Mouse (Mus musculus) liver, embryonic 15.5 days (tissue): Measurements from ENCODE around the gene Sgo2a. TPM values are rescaled to one million over a fixed set of nuclear protein-coding genes. Genes with fewer than 3 reads are reported as not detected.
A peak's percentile ranks its signal among the peaks of the same experiment; 100 is the strongest.

Source experiments
- ATAC-seq: fragments of 200-750 bp; cut with Nextera tagmentation; 2 replicates; pipeline ENCODE4 v1.8.0; 2017; ENCODE audit warnings: moderate number of reproducible peaks, mild to moderate bottlenecking, moderate library complexity; ENCODE audit not compliant: insufficient read depth
- H3K27ac ChIP-seq: fragments of 300-500 bp; sonication (generic); replicated peaks from 2 replicates; pipeline ENCODE4 v1.5.1; 2015; ENCODE audit warnings: mild to moderate bottlenecking, inconsistent platforms
- H3K27me3 ChIP-seq: fragments of 300-500 bp; sonication (generic); 2 replicates; pipeline ENCODE4 v1.6.1; 2015; ENCODE audit warnings: mild to moderate bottlenecking, inconsistent platforms
- H3K36me3 ChIP-seq: fragments of 300-500 bp; sonication (generic); replicated peaks from 2 replicates; pipeline ENCODE4 v1.6.1; 2015; ENCODE audit warnings: moderate library complexity, mild to moderate bottlenecking, inconsistent platforms
- H3K4me1 ChIP-seq: fragments of 300-500 bp; sonication (generic); replicated peaks from 2 replicates; pipeline ENCODE4 v1.6.1; 2015; ENCODE audit warnings: inconsistent platforms
- H3K4me2 ChIP-seq: fragments of 300-500 bp; sonication (generic); 2 replicates; pipeline ENCODE4 v1.6.1; 2015; ENCODE audit warnings: moderate library complexity, mild to moderate bottlenecking, inconsistent platforms
- H3K4me3 ChIP-seq: fragments of 300-500 bp; sonication (generic); replicated peaks from 2 replicates; pipeline ENCODE4 v1.5.1; 2015; ENCODE audit warnings: mild to moderate bottlenecking, inconsistent platforms
- H3K9ac ChIP-seq: fragments of 300-500 bp; sonication (generic); 2 replicates; pipeline ENCODE4 v1.6.1; 2015; ENCODE audit warnings: moderate library complexity, mild to moderate bottlenecking, inconsistent platforms
- H3K9me3 ChIP-seq: fragments of 300-500 bp; sonication (generic); replicated peaks from 2 replicates; pipeline ENCODE4 v1.6.1; 2016; ENCODE audit warnings: inconsistent platforms
- WGBS: fragments of 180-500 bp; shearing (Covaris S2); methylation state at CpG from one replicate; pipeline ENCODE4 v1.1.7; 2015; ENCODE audit warnings: mixed read lengths; ENCODE audit not compliant: insufficient replicate concordance; 5-methylcytosine and 5-hydroxymethylcytosine counted together
- polyA plus RNA-seq: library from polyadenylated mRNA; unstranded; fragments of >200 nt; fragmentation: Nextera tagmentation; extraction: Ambion mirVana; gene quantifications from 2 replicates; pipeline ENCODE4 v1.2.1, GENCODE M21; 2015

Gene Sgo2a
- polyA plus RNA-seq, result 8.6 and 8.9 TPM in 2 replicates

DNA sequence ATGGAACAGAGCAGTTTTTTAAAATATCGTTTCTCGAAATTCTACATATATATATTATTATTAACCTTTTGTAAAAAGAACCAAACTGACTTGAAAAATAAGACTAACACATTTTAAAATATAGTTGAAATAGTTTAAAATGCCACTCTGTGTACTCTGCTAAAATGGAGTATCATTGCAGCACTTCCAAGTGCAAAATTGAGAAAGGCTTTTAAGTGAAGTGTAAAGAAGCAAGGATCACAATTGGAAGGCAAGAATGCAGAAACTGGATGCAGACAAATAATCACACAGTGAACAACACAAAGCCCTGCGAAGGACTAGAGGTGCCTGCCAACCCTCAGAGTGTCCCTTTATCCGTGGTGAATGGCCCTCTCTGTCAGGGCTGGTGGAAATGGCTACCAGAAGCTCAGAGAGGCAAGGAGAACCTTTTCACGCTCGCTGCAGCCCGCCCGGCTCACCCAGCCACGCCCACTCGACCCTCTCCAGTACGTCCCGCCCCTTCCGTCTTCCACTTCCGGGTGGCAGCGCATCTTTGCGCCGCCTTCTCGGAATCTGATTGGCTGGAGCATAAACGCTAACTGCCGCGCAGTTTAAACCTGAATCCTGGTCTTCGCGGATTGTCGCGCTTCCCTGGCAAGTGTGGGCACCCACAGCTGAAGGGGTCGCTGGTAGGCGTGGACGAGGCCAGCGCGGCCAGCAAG, at the start of gene Sgo2a:
Gene Sgo2a (plus strand): TSS at position 540 of the 701 bp plus-strand sequence.
- Histone ChIP-seq H3K9ac (peak within 1 kb of the TSS; percentile 93), H3K27ac (peak within 1 kb of the TSS; percentile 87), H3K4me1 (peaks cover 26% of the 10 kb centered on the region), H3K9me3 (no peaks in the 10 kb centered on the region), H3K4me3 (peak within 1 kb of the TSS; percentile 91), H3K36me3 (peaks cover 16% of the 10 kb centered on the region), H3K27me3 (no peaks in the 10 kb centered on the region), H3K4me2 (peak within 1 kb of the TSS; percentile 79)
- 5% methylated on average over 30 of the region's 30 CpGs for WGBS
- ATAC-seq, result peak; percentile 95

DNA sequence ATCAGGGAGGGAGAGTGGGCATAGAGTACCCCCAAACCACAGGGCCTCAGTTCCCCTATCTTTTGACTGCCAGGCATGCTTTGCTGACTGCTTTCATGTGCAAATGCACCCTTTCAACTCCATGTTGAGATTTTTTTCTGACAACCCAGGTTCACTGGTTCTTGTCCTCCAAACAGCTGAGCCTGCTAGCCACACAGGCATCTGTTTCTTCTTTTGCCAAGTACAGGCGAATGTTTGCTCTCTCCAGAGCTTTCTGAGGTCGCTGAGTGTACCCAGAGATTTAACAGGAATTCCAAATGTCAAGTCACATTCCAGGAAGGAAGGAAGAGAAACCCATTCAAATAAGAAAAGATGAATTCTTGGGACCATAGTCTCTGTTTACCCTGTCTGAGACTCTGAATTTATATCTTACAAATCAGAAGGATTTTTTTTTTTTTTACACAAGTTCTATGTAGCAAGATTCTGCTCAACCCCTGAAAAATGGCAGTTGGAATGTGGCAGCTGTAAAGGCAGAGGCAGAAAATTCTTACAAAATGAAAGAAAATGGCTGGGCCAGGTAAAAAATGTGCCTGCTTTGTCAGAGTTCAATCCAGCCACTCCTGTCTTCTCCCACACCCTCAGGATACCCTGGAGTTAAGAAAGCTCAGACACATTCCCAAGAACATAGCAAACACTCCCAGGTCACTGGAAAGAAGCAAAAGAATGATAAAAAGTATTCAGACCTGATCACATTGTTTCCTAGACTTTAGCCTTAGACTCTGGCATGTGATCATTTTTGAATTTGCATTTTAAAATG, 48.0 kb upstream of the Sgo2a start:
- no peaks in the 10 kb centered on the region for H3K27me3 ChIP-seq
- ATAC-seq, result no peak
- no peak overlapping the region for H3K4me2 ChIP-seq
- WGBS, result 26% methylated on average over 2 of the region's 2 CpGs
- H3K9me3 ChIP-seq, result no peaks in the 10 kb centered on the region
- H3K9ac ChIP-seq, result no peak overlapping the region
- no peak overlapping the region for H3K27ac ChIP-seq
- no peak overlapping the region for H3K4me3 ChIP-seq
- no peaks in the 10 kb centered on the region for H3K36me3 ChIP-seq
- no peaks in the 10 kb centered on the region for H3K4me1 ChIP-seq

DNA sequence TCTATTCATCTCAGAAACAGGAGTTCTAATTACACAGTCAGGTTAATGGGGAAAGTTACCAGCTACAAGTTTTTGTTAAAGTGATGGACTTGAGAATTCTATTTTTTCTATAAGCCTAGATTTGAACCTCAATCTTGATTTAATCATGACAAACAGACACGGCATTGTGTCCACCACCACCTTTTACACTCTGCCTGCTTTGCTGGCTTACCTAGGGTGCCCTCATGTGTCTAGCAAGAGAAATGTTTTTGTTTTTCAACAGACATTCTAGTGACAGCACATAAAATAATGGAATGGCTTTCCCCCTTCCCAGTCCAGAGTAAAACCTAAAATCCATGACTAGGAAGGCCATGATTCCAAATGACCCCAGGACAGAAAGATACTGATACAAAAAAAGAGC, 46.6 kb upstream of the Sgo2a start:
- no peak overlapping the region for H3K4me3 ChIP-seq
- H3K4me1 ChIP-seq, result no peaks in the 10 kb centered on the region
- no peak overlapping the region for H3K4me2 ChIP-seq
- no peaks in the 10 kb centered on the region for H3K27me3 ChIP-seq
- 22% methylated on average over 1 of the region's 1 CpGs for WGBS
- no peak for ATAC-seq
- H3K9ac ChIP-seq, result no peak overlapping the region
- H3K9me3 ChIP-seq, result no peaks in the 10 kb centered on the region
- H3K27ac ChIP-seq, result no peak overlapping the region
- H3K36me3 ChIP-seq, result no peaks in the 10 kb centered on the region

DNA sequence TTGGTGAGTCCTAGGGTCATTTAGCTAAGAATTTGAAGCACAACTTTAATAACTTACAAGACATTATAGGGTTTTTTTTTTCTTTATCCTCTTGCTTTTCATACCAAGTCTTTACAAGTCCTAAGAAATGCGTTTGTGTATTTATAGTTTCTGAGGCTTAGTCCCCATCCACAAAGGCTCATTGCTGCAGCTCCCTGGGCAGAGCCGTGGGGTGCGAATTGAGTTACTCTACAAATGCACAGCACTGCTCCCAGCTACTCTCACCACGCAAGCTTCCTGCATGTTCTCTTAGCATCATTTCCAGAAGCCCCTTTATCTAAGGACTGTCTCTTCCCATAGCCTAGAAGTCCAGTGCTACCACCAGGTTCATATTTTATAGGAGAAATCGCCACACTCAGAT, 46.1 kb upstream of the Sgo2a start:
- no peaks in the 10 kb centered on the region for H3K27me3 ChIP-seq
- 70% methylated on average over 5 of the region's 5 CpGs for WGBS
- H3K4me2 ChIP-seq, result no peak overlapping the region
- H3K4me1 ChIP-seq, result no peaks in the 10 kb centered on the region
- no peak overlapping the region for H3K27ac ChIP-seq
- no peaks in the 10 kb centered on the region for H3K36me3 ChIP-seq
- H3K4me3 ChIP-seq, result no peak overlapping the region
- H3K9ac ChIP-seq, result no peak overlapping the region
- no peaks in the 10 kb centered on the region for H3K9me3 ChIP-seq
- ATAC-seq, result no peak

- no peaks in the 10 kb centered on the region for H3K9me3 ChIP-seq
- no peak overlapping the region for H3K4me3 ChIP-seq
- no peak overlapping the region for H3K4me2 ChIP-seq
- no peak overlapping the region for H3K27ac ChIP-seq
- H3K9ac ChIP-seq, result no peak overlapping the region
- H3K27me3 ChIP-seq, result no peaks in the 10 kb centered on the region
- 81% methylated on average over 4 of the region's 4 CpGs for WGBS
- H3K36me3 ChIP-seq, result peaks cover 8% of the 10 kb centered on the region; the same call in 1 of the 2 replicates
- no peaks in the 10 kb centered on the region for H3K4me1 ChIP-seq
- ATAC-seq, result no peak
Measured at GRCm38 (mm10) chr1:57952509-57952908, 43.3 kb upstream of the Sgo2a start.

DNA sequence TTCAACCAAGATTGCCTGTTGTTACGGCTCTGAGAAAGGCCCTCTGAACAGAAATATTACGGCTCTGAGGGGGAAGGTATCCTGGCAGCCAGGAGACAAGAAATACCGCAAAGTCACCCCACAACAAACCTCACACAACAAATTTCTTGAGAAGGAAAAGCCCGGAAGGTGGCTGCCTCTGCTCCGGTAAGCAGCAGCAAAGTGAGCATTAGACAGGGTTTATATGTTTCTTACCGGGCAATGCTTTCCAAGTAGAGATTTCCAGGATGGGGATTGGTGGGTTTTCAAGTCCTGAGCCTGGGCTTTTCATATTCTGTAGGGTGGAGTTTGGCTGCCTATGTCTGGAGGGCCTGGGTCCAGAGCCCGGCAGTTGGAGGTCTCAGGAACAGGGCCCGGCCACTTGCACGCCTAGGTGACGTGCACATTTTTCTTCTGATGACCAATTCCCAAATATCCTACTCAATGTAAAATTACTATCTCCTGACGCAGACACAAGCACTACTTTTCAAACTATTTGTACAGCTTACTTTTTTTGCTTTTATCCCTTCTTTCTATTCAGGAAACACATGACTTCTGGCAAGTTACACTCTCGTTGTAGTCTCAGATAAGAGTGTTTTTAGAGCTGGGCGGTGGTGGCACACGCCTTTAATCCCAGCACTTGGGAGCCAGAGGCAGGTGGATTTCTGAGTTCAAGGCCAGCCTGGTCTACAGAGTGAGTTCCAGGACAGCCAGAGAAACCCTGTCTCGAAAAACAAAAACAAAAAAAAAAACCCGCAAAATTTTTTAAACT, 42.0 kb upstream of the Sgo2a start:
- Histone ChIP-seq H3K4me3 (no peak overlapping the region), H3K4me1 (no peaks in the 10 kb centered on the region), H3K27ac (no peak overlapping the region), H3K9ac (no peak overlapping the region), H3K27me3 (no peaks in the 10 kb centered on the region), H3K36me3 (peaks cover 8% of the 10 kb centered on the region), H3K4me2 (no peak overlapping the region), H3K9me3 (no peaks in the 10 kb centered on the region)
- ATAC-seq, result no peak
- WGBS, result 68% methylated on average over 16 of the region's 16 CpGs

DNA sequence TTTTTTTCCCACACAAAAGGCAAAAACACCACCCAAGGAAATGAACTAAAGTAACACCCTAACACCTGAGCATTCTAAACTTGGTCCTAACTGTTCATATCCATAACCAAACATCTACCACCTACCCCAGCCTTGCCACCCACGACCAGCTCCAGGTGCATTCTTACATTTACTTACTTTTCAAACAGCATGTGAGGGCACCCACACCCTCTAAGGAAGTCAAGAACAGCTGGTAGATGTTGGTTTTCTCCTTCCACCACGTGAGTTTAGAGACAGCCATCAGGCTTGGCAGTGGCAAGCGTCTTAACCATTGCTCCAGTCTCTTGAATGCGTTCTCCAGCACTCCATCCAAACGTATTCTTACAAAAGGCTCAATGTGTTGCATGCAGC, 41.4 kb upstream of the Sgo2a start:
- H3K36me3 ChIP-seq, result peaks cover 14% of the 10 kb centered on the region
- no peak overlapping the region for H3K4me3 ChIP-seq
- no peaks in the 10 kb centered on the region for H3K9me3 ChIP-seq
- H3K4me2 ChIP-seq, result no peak overlapping the region
- 61% methylated on average over 5 of the region's 5 CpGs for WGBS
- H3K27ac ChIP-seq, result no peak overlapping the region
- H3K27me3 ChIP-seq, result no peaks in the 10 kb centered on the region
- no peak for ATAC-seq
- H3K4me1 ChIP-seq, result no peaks in the 10 kb centered on the region
- H3K9ac ChIP-seq, result no peak overlapping the region

DNA sequence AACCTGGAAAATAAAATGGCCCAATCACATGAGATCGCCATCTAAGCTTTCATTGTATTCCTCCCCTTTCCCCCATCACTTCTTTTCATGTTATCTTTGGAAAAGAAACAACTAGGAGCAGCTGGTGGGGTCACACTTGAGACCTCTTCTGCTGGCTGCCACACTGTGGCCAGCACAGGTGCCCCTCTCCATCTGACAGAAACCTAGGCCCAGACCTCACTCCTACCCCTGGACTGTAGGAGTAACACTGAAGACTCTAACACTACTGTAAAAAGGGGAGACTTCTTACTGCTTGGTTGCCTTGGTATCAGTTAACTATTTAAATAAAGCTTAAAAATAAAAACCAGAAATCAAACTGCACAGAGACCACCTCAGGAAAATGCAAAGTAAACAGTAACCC, 40.0 kb upstream of the Sgo2a start:
- no peak overlapping the region for H3K9ac ChIP-seq
- H3K9me3 ChIP-seq, result no peaks in the 10 kb centered on the region
- no peak overlapping the region for H3K27ac ChIP-seq
- 79% methylated on average over 1 of the region's 1 CpGs for WGBS
- H3K27me3 ChIP-seq, result no peaks in the 10 kb centered on the region
- no peak overlapping the region for H3K4me2 ChIP-seq
- no peaks in the 10 kb centered on the region for H3K4me1 ChIP-seq
- peaks cover 17% of the 10 kb centered on the region for H3K36me3 ChIP-seq
- H3K4me3 ChIP-seq, result no peak overlapping the region
- ATAC-seq, result no peak

- ATAC-seq, result peak; percentile 96
- Histone ChIP-seq H3K4me1 (peaks cover 19% of the 10 kb centered on the region), H3K27me3 (no peaks in the 10 kb centered on the region), H3K27ac (peak overlapping the region; percentile 59), H3K4me2 (peak overlapping the region; percentile 90), H3K9ac (peak overlapping the region; percentile 86), H3K9me3 (no peaks in the 10 kb centered on the region), H3K36me3 (no peaks in the 10 kb centered on the region), H3K4me3 (peak overlapping the region; percentile 80)
- WGBS, result under 1% methylated on average over 65 of the region's 65 CpGs
Measured at GRCm38 (mm10) chr1:57969327-57970271, 26.2 kb upstream of the Sgo2a start.

- Histone ChIP-seq H3K9me3 (no peaks in the 10 kb centered on the region), H3K9ac (no peak overlapping the region), H3K36me3 (no peaks in the 10 kb centered on the region), H3K4me3 (no peak overlapping the region), H3K27ac (no peak overlapping the region), H3K4me2 (no peak overlapping the region), H3K27me3 (no peaks in the 10 kb centered on the region), H3K4me1 (peaks cover 19% of the 10 kb centered on the region)
- 11% methylated on average over 2 of the region's 2 CpGs for WGBS
- no peak for ATAC-seq
Measured at GRCm38 (mm10) chr1:57971588-57971987, 24.2 kb upstream of the Sgo2a start.
